Mouse (Mus musculus) heart, embryonic 12.5 days (tissue): ENCODE data around the gene Pgp. TPM values are rescaled to one million over a fixed set of nuclear protein-coding genes. Genes with fewer than 3 reads are reported as not detected.

Experiments
- ATAC-seq: fragments of 200-750 bp; cut with Nextera tagmentation; 2 replicates; pipeline ENCODE4 v1.8.0; 2017; ENCODE audit warnings: moderate TSS enrichment, moderate library complexity; ENCODE audit not compliant: insufficient number of reproducible peaks, low FRiP score
- H3K27ac ChIP-seq: fragments of 300-500 bp; sonication (generic); 2 replicates; pipeline ENCODE4 v1.5.1; 2016; ENCODE audit warnings: mild to moderate bottlenecking, moderate library complexity; ENCODE audit not compliant: poor library complexity, severe bottlenecking
- H3K27me3 ChIP-seq: fragments of 300-500 bp; sonication (generic); replicated peaks from 2 replicates; pipeline ENCODE4 v1.6.1; 2016; ENCODE audit warnings: mild to moderate bottlenecking, moderate library complexity
- H3K36me3 ChIP-seq: fragments of 300-500 bp; sonication (generic); 2 replicates; pipeline ENCODE4 v1.6.1; 2016; ENCODE audit warnings: mild to moderate bottlenecking, moderate library complexity
- H3K4me1 ChIP-seq: fragments of 300-500 bp; sonication (generic); replicated peaks from 2 replicates; pipeline ENCODE4 v1.6.1; 2016; ENCODE audit warnings: mild to moderate bottlenecking
- H3K4me2 ChIP-seq: fragments of 300-500 bp; sonication (generic); 2 replicates; pipeline ENCODE4 v1.6.1; 2016; ENCODE audit warnings: mild to moderate bottlenecking, moderate library complexity
- H3K4me3 ChIP-seq: fragments of 300-500 bp; sonication (generic); 2 replicates; pipeline ENCODE4 v1.5.1; 2016; ENCODE audit warnings: mild to moderate bottlenecking
- H3K9ac ChIP-seq: fragments of 300-500 bp; sonication (generic); 2 replicates; pipeline ENCODE4 v1.6.1; 2016; ENCODE audit warnings: mild to moderate bottlenecking, moderate library complexity
- H3K9me3 ChIP-seq: fragments of 300-500 bp; sonication (generic); replicated peaks from 2 replicates; pipeline ENCODE4 v1.6.1; 2016; ENCODE audit warnings: mild to moderate bottlenecking, moderate library complexity
- WGBS: fragments of 180-500 bp; shearing (Covaris S2); methylation state at CpG from one replicate; pipeline ENCODE4 v1.1.7; 2016; 5-methylcytosine and 5-hydroxymethylcytosine counted together
- polyA plus RNA-seq: library from polyadenylated mRNA; unstranded; fragments of >200 nt; fragmentation: Nextera tagmentation; extraction: Ambion mirVana; gene quantifications from 2 replicates; pipeline ENCODE4 v1.2.1, GENCODE M21; 2016

Pgp gene
- polyA plus RNA-seq, 1 experiment from 2014 or later, result 73.7 TPM

DNA sequence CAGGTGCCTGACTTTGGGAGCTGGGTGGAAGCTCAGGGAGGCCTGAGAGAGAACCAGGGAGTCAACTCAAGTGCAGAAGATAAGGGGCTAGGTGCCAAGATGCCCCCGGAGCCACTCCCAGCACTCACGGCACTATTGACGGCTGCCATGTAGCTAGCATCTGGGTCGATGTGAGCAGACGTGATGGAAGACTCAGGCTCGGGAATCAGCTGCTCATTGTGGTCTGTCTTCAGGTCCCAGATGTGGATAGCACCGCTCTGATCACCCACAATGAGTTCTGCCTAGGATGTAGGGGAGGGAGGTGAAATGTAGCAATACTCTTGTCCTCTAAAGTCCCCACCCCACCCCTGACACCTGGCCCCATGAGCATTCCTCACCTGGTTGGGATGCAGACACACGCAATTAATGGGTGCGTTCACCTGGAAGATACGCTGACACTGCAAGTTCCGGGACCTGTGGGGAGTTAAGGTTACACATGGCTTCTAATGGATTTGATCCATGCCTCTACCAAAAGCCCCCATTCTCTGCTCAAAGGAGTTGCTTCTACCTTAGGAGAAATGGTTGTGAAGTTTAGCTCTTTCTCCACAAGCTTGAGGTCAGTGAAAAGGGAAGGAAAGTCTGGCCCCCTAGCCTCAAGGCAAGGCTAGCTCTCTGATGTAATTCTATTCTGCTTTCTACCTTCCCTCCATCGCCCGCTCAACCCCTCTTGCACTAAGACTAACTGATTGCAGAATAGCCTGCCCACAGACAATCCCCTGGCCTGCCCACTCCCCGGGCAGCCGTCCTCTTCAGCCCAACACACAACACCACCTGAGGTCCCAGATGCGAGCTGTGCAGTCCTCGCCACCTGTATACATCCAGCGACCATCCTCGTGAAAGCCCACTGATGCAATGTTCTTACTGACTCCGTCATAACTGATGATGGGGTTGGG lies 7.1 kb downstream of the Pgp start:
- 89% methylated on average over 20 of the region's 20 CpGs for WGBS
- Histone ChIP-seq H3K36me3 (peaks cover 53% of the 10 kb centered on the region), H3K4me1 (peaks cover 33% of the 10 kb centered on the region), H3K27ac (no peak overlapping the region), H3K4me2 (no peak overlapping the region; the same call in 1 of the 2 replicates), H3K27me3 (no peaks in the 10 kb centered on the region), H3K9me3 (no peaks in the 10 kb centered on the region), H3K4me3 (no peak overlapping the region), H3K9ac (peak overlapping the region; percentile 84)
- ATAC-seq, result no peak

DNA sequence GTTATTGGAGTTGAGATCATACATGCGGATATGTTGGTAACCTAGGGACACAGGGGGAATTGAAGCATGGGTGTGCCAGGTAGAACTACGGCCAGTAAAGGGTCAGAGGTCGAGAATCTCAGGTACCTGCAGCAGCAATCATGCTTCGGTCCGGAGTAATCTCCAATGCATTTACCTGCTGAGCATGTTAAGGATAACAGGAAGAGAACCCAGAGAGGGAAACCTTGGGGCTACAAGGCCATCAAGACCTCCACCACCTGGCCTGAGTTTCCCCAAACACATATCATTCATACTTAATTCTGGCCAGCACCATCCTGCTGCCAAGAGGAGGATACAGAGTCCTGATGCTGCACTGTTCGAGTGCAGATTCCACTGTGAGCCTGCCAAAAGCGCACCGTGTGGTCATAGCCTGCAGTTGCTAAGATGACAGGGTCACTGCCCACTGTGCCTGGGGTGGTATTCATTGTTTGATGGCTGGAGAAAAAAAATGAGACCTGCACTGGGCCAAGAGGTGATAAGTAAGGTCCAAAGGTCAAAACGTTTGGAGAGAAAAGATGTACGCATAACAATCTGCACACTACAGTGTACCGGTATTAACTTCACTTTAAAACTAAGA lies 7.9 kb downstream of the Pgp start:
- Histone ChIP-seq H3K36me3 (peaks cover 46% of the 10 kb centered on the region), H3K9ac (peak overlapping the region; percentile 84), H3K27ac (no peak overlapping the region), H3K4me3 (peak overlapping the region; percentile 79), H3K4me1 (peaks cover 26% of the 10 kb centered on the region), H3K4me2 (peak overlapping the region; percentile 70), H3K9me3 (no peaks in the 10 kb centered on the region), H3K27me3 (no peaks in the 10 kb centered on the region)
- WGBS, result 48% methylated on average over 11 of the region's 11 CpGs
- peak; percentile 9; the same call in 1 of the 2 replicates for ATAC-seq

DNA sequence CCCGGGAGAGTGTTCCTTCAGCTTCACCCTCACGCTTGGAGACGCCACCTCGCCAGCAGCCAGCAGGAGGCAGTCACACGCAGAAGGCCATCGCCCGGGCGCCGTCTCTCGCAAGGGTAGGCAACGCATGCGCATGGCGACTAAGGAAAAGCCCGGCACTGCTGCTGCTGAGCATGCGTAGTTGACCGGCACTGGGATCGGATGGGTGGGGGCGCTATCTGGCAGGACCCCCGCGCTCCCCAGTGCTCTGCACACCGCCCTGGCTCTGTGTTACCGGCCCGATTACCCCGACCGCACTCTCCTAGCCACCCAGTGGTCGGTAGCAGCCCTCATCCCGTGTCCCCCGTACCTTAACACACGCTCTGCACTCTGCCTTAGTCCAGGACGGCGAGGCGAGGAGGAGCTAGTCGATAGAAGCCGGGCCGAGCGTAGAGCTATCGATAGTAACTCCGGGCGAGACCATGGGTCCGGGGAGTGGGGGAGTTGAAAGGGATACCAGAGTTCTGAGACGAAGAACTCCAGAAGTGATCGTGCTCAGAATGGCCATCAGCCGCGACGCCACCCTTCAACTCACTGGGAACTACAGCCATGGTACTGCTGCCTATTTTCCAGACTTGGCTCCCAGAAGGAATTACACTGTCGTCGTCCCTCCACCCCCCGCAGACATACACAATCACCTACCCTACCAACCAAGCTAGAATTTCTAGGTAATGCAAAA lies 8.6 kb downstream of the Pgp start, which contains the start of gene Mlst8:
TSS of gene Mlst8 (minus strand) at position 416 of the 718 bp plus-strand sequence.
- peaks cover 22% of the 10 kb centered on the region for H3K4me1 ChIP-seq
- H3K27me3 ChIP-seq, result no peaks in the 10 kb centered on the region; the same call in 1 of the 2 replicates
- under 1% methylated on average over 48 of the region's 48 CpGs for WGBS
- H3K27ac ChIP-seq, result peak within 1 kb of the TSS; percentile 94
- H3K9ac ChIP-seq, result peak within 1 kb of the TSS; percentile 84
- peak; percentile 93 for ATAC-seq
- H3K36me3 ChIP-seq, result peaks cover 39% of the 10 kb centered on the region
- H3K9me3 ChIP-seq, result no peaks in the 10 kb centered on the region
- H3K4me2 ChIP-seq, result peak within 1 kb of the TSS; percentile 70
- H3K4me3 ChIP-seq, result peak within 1 kb of the TSS; percentile 79

DNA sequence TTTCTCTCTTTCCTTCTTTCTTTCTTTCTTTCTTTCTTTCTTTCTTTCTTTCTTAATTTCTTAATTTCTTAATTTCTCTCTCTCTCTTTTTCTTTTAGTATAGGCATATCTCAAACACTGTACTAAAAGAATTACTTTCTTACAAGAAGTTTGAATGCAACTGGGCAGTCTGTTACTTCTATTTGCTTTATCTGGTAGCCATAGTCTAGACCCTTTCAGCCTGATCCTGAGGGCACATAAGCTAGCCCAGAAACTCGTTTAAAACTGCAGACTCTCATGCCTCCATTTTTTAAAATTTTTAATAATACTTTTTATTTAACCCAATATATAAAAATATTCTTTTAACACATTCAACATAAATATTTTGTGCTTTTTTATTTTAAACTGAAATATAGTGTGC lies 9.2 kb downstream of the Pgp start:
- H3K4me3 ChIP-seq, result peak overlapping the region; percentile 79; the same call in 1 of the 2 replicates
- no peak overlapping the region for H3K27ac ChIP-seq
- H3K36me3 ChIP-seq, result peaks cover 33% of the 10 kb centered on the region
- no peak overlapping the region for H3K9ac ChIP-seq
- H3K4me1 ChIP-seq, result peaks cover 16% of the 10 kb centered on the region
- no peaks in the 10 kb centered on the region; the same call in 1 of the 2 replicates for H3K27me3 ChIP-seq
- 36% methylated on average over 1 of the region's 1 CpGs for WGBS
- ATAC-seq, result no peak
- peak overlapping the region; percentile 42 for H3K4me2 ChIP-seq
- no peaks in the 10 kb centered on the region for H3K9me3 ChIP-seq

DNA sequence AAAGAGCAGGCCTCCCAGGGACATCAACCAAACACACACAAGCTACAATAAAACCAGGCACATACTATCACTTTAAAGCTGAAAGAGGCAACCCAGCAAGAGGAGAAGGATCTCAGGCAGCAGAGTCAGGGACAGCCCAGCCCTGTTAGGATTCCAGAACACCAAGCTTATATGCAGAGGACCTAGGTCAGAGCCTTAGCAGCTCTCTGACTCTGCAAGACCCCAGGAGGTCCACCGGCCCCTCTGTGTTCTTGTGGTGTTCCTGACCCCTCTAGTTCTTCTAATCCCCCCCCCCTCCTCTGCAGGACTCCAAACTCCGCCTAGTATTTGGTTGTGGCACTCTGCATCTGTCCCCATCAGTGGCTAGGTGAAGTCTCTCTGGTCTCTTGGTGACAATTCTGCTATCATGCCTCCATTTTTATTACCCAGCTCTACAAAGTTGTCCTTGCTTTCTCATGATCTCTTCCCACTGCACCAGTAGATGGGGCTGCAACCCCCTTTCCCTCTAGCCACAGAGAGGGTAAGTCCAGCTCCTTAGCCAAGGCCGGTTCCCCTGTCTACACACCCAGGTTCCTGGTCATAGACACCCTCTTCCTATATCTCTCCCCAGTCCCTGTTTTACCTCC lies 10.1 kb downstream of the Pgp start:
- no peak overlapping the region for H3K4me3 ChIP-seq
- peaks cover 24% of the 10 kb centered on the region for H3K36me3 ChIP-seq
- H3K27ac ChIP-seq, result no peak overlapping the region
- ATAC-seq, result no peak
- H3K9me3 ChIP-seq, result no peaks in the 10 kb centered on the region
- WGBS, result 38% methylated on average over 3 of the region's 3 CpGs
- no peak overlapping the region for H3K9ac ChIP-seq
- H3K4me2 ChIP-seq, result no peak overlapping the region
- peaks cover 16% of the 10 kb centered on the region for H3K4me1 ChIP-seq
- no peaks in the 10 kb centered on the region; the same call in 1 of the 2 replicates for H3K27me3 ChIP-seq

DNA sequence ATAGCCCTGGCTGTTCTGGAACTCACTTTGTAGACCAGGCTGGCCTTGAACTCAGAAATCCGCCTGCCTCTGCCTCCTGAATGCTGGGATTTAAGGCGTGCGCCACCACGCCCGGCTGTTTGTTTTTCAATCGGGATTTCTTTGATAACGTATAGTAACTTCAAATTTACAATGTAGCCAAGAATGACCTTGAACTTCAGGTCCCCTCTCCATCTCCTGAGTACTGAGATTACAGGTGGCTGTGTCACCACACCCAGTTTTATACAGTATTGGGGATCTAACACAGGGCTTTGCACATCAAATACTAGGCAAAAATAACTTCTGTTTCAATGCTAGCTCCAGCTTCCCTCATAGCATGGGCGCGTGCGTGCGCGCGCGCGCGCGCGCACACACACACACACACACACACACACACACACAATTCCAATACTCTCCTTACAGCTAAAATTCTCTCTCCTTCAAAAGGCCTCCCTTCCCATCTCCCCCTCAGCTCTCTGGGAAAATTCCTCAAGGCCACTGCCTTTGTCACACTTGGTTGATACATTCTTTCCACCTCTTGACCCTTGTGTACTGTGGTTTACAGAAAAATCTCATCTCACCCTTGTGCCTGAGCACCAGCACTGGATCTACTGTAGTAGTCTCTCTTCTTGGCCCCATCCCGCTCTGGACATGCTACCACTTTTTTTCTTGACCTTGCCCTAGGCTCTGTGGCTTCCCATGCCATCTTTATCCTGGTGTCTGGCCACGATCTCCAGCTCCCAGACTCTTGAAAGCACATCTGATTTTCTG lies 11.0 kb downstream of the Pgp start:
- ATAC-seq, result no peak
- H3K4me2 ChIP-seq, result no peak overlapping the region
- no peak overlapping the region for H3K9ac ChIP-seq
- no peak overlapping the region for H3K4me3 ChIP-seq
- peaks cover 15% of the 10 kb centered on the region for H3K36me3 ChIP-seq
- H3K27me3 ChIP-seq, result peaks cover 3% of the 10 kb centered on the region; the same call in 1 of the 2 replicates
- H3K4me1 ChIP-seq, result peaks cover 21% of the 10 kb centered on the region
- H3K27ac ChIP-seq, result no peak overlapping the region
- H3K9me3 ChIP-seq, result no peaks in the 10 kb centered on the region
- WGBS, result 90% methylated on average over 20 of the region's 20 CpGs

DNA sequence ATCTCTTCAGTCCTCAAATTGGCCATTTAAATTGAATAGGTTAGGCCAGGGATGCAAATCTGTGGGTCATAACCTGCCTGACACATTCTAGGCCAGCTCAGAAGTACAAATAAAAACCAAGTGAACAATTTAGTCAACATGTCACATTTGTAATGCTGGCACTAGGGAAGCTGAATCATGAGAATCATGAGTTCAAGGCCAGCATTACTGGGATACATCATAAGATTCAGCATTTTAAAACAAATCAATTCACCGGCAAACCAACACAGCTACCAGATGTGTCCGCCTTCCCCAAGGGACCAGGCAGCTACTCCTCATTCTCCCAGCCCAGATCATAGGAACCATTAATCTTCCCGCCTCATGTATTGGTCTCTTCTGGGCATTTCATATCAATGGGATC lies 13.3 kb downstream of the Pgp start:
- no peak overlapping the region for H3K27ac ChIP-seq
- no peak overlapping the region for H3K4me3 ChIP-seq
- no peak overlapping the region for H3K9ac ChIP-seq
- no peak for ATAC-seq
- H3K9me3 ChIP-seq, result no peaks in the 10 kb centered on the region
- no peaks in the 10 kb centered on the region for H3K36me3 ChIP-seq
- H3K4me1 ChIP-seq, result peaks cover 17% of the 10 kb centered on the region
- peaks cover 24% of the 10 kb centered on the region for H3K27me3 ChIP-seq
- no peak overlapping the region for H3K4me2 ChIP-seq
- 81% methylated on average over 3 of the region's 3 CpGs for whole genome bisulfite sequencing

DNA sequence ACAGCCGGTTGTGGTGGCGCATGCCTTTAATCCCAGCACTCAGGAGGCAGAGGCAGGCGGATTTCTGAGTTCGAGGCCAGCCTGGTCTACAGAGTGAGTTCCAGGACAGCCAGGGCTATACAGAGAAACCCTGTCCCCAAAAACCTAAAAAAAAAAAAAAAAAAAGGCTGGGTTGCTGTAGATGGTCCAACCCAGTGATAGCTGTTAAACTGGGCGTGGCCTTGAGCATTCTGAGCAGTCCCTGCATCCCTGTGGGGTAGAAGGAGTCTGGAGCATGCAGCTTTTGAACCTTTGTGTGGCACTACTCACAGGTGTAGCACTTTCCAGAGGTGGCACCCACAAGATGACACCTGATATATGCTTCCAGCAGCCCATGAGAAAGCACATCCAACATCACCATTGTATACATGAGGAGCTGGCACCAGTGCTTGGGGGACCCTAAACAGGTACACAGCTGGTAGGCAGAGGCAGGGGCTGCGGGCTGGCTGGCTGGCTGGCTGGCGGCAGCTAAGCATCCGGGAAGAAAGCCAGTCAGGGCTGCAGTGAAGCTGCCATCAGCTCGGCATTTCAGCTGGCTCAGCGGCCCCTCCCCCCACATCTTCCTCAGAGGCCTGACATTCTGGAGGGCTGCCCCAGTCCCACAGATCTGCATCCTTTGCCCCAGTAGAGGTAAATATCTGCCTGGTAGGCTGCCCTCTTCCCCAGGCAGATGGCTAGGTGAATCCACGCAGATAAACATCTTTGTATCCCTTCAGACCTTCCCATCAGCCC lies 15.1 kb downstream of the Pgp start:
- H3K4me2 ChIP-seq, result no peak overlapping the region
- H3K27me3 ChIP-seq, result peaks cover 41% of the 10 kb centered on the region
- no peaks in the 10 kb centered on the region for H3K9me3 ChIP-seq
- peaks cover 18% of the 10 kb centered on the region for H3K4me1 ChIP-seq
- 39% methylated on average over 11 of the region's 11 CpGs for WGBS
- no peak for ATAC-seq
- H3K36me3 ChIP-seq, result no peaks in the 10 kb centered on the region
- H3K9ac ChIP-seq, result no peak overlapping the region
- no peak overlapping the region for H3K27ac ChIP-seq
- H3K4me3 ChIP-seq, result no peak overlapping the region

DNA sequence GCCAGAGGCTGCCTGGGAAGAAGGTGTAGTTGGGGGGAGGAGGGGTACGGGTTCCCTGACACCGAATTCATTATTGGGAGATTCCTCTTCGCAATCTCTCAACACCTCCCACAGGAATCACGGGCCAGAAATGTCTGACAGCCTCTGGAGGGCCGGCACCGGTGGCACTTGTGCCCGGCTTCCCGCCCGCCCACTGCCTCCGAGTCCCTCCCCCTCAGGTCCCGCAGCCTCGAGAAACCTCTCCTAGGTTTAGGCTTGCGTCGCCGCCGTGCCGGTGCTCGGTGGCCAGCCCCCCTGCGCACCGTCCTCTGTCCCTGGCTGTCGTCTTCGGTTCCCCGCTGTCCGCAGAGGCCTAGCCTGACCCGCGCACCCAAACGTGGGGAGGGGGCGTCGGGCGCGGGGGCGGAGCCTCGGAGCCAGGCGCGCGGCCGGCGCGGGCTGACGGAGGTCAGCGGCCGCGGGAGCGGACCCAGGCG lies 18.0 kb downstream of the Pgp start, which contains the start of gene Caskin1:
TSS of gene Caskin1 (plus strand) at position 416 of the 476 bp plus-strand sequence.
- Histone ChIP-seq H3K27me3 (peaks cover 55% of the 10 kb centered on the region), H3K4me3 (peak within 1 kb of the TSS; percentile 64), H3K9ac (peak within 1 kb of the TSS; percentile 83), H3K36me3 (no peaks in the 10 kb centered on the region), H3K4me1 (peaks cover 18% of the 10 kb centered on the region), H3K27ac (no peak within 1 kb of the TSS), H3K4me2 (peak within 1 kb of the TSS; percentile 99), H3K9me3 (no peaks in the 10 kb centered on the region)
- WGBS, result under 1% methylated on average over 43 of the region's 45 CpGs
- ATAC-seq, result peak; percentile 31
